Mouse (Mus musculus) kidney, adult 2 months (tissue): ENCODE results near the gene Dach1. TPM values are rescaled to one million over a fixed set of nuclear protein-coding genes. Genes with fewer than 3 reads are reported as not detected.

Experiments
- DNase-seq: peaks from one replicate; pipeline ENCODE4 v3.0.0; 2021
- H3K27ac ChIP-seq: fragments of 200-500 bp; 2 replicates; pipeline ENCODE4 v1.5.1; 2012; ENCODE audit warnings: low read depth, low read length, control low read depth, inconsistent platforms; ENCODE audit not compliant: insufficient read depth
- H3K27me3 ChIP-seq: fragments of 200-500 bp; replicated peaks from 2 replicates; pipeline ENCODE4 v1.6.1; 2012; ENCODE audit warnings: mild to moderate bottlenecking, moderate library complexity, low read length, inconsistent platforms; ENCODE audit not compliant: control insufficient read depth, insufficient read depth
- H3K36me3 ChIP-seq: fragments of 200-500 bp; 2 replicates; pipeline ENCODE4 v1.6.1; 2012; ENCODE audit warnings: mild to moderate bottlenecking, moderate library complexity, low read length, inconsistent platforms; ENCODE audit not compliant: control insufficient read depth, insufficient read depth
- H3K4me1 ChIP-seq: fragments of 200-500 bp; 2 replicates; pipeline ENCODE4 v1.6.1; 2011; ENCODE audit warnings: low read length; ENCODE audit not compliant: control insufficient read depth, insufficient read depth
- H3K4me3 ChIP-seq: fragments of 200-500 bp; 2 replicates; pipeline ENCODE4 v1.5.1; 2011; ENCODE audit warnings: mild to moderate bottlenecking, low read depth, low read length, control low read depth; ENCODE audit not compliant: insufficient read depth
- CTCF ChIP-seq: fragments of 200-500 bp; conservative IDR thresholded peaks from 2 replicates; pipeline ENCODE4 v1.5.1; 2011; ENCODE audit warnings: low read depth, mild to moderate bottlenecking, control low read depth, low read length, moderate library complexity, mixed read lengths; ENCODE audit not compliant: insufficient read depth, insufficient read length
- POLR2A ChIP-seq: fragments of 200-500 bp; IDR thresholded peaks from one replicate; pipeline ENCODE4 v1.6.1; 2011; ENCODE audit warnings: low read depth, low read length, control low read depth
- WGBS: fragments of 180-500 bp; shearing (Covaris S2); methylation state at CpG from one replicate; pipeline ENCODE4 v1.1.7; 2018; 5-methylcytosine and 5-hydroxymethylcytosine counted together
- polyA plus RNA-seq: library from polyadenylated mRNA; depleted of rRNA; stranded (reverse); fragments of >200 nt; gene quantifications from 2 replicates; pipeline ENCODE4 v1.2.3, GENCODE M21; 2012

The Dach1 gene
- polyA plus RNA-seq, 1 experiment = 4.1 TPM

DNA sequence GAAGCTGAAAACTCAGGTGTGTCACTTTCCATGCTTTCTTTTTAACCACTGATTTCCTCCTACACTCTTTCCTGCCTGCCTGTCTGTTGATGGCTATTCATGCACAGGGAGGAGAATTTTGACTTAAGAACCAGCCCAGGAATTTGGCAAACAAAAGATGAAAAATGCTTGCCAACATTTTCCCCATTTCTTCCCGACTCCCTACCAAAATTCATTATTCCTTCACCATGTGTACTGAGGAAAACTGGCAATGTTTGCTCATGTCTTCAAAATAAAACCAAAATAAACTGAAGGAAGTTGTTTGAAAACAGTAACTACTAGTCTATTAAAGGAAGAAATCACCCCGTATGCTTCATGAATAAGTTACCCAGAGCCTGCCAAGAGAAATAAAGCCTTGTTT lies 27.8 kb downstream of the Dach1 start:
- WGBS = 39% methylated on average over 2 of the region's 2 CpGs
- TF ChIP-seq POLR2A (no peak), CTCF (no peak)
- no peak for DNase-seq
- no peaks in the 10 kb centered on the region for H3K27me3 ChIP-seq
- H3K4me1 ChIP-seq = no peaks in the 10 kb centered on the region; the same call in 1 of the 2 replicates
- no peak overlapping the region for H3K4me3 ChIP-seq
- no peak overlapping the region for H3K27ac ChIP-seq
- H3K36me3 ChIP-seq = no peaks in the 10 kb centered on the region

DNA sequence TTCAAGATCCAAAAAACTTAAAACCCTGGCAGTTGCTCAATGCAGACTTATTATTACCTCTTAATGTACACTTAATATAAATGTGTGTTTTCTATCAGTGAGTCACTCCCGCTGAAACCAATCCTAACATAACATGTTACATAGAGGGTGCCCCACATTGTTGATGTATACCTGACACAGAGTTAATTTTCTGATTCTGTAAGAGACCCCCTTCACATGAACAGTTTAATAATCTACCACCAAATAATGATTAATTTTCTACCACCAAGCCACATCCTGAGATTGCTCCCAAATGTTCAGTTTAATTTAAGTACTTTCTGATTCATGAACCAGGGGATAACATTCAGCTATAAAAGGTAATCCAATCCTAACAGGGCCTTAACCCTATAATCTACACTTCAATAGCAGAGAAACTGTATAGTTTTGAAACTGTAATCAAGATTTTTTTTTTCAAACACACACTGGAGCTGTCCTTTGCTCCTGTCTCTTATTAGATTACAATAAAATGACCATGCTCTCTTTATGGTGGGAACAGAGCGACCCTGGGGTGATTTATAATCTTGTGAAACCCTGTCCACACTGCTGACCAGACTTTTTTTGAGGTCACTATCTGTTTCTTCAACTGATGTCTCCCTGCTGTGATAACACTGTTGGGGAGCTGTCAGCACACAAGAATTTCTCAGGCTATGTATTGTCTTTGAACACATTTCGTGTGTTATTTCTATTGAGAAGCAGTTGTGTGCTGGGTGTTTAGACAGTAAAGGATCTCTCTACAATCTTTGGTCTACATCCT lies 30.5 kb downstream of the Dach1 start:
- TF ChIP-seq POLR2A (no peak), CTCF (no peak)
- DNase-seq = no peak
- H3K36me3 ChIP-seq = no peaks in the 10 kb centered on the region
- WGBS = 73% methylated on average over 3 of the region's 3 CpGs
- no peak overlapping the region for H3K27ac ChIP-seq
- H3K27me3 ChIP-seq = no peaks in the 10 kb centered on the region
- no peak overlapping the region for H3K4me3 ChIP-seq
- no peaks in the 10 kb centered on the region; the same call in 1 of the 2 replicates for H3K4me1 ChIP-seq

DNA sequence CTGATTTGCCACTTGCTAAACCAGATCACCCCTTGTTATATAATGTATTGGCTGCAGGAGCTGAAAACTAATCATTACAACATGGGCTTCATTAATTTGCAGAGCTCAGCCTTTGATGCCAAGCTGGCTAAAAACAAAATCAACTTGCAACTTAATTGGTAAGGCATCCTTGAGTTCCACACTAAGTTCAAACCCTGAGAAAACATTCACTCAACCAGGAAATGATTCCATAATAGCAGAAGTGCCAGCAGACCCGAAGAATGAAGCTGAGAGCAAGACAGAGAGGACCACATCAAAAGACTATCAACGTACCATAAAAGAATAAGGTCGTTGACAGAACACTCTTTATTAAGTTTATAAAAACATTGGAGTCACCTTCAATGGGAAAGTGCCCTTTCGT lies 35.0 kb downstream of the Dach1 start:
- WGBS = 55% methylated on average over 4 of the region's 4 CpGs
- TF ChIP-seq POLR2A (no peak), CTCF (no peak)

DNA sequence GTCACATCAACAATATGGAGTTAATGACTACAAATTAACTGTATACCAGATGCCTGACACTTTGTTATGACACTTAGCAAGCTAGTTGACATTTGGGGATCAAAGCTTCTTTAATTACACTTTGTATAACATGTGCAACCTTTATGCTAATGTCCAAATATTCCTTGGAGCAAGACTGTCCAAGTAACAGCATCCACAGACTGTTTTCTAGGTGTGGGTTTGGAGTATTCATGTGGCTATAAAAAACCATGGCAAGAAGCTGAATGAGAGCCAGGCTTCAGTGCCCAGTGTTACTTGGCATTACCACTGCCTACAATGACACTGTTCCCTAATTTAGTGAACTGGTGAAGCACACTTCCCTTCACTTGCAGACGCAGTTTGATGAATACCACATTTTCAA lies 46.5 kb downstream of the Dach1 start:
- no peaks in the 10 kb centered on the region for H3K4me1 ChIP-seq
- TF ChIP-seq POLR2A = no peak
- no peak for TF ChIP-seq CTCF
- H3K36me3 ChIP-seq = no peaks in the 10 kb centered on the region
- H3K27ac ChIP-seq = no peak overlapping the region
- no peak for DNase-seq
- H3K27me3 ChIP-seq = no peaks in the 10 kb centered on the region
- H3K4me3 ChIP-seq = no peak overlapping the region
- WGBS = 73% methylated on average over 1 of the region's 1 CpGs

More for the DNA sequence above, 35.0 kb downstream of the Dach1 start:
- no peaks in the 10 kb centered on the region for H3K27me3 ChIP-seq
- no peak overlapping the region for H3K4me3 ChIP-seq
- no peaks in the 10 kb centered on the region for H3K36me3 ChIP-seq
- no peak for DNase-seq
- no peaks in the 10 kb centered on the region for H3K4me1 ChIP-seq
- H3K27ac ChIP-seq = no peak overlapping the region

DNA sequence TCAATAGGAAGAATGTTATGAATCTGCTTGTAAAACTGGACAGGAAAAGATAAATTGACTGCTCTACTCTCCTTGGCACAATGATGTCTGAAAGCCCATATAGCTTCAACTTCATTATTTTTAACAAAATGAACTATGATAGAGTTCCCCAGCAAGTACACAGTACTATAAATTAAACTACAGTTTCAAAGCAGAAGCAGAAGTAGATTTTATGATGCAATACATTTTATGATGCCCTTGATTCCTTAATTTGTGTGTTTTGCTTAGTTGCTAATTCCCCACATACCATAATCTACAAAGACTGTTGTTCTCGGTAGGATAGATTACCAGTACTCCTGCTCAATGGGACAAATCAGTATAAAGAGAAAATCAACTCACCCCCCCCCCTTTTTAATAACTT lies 52.9 kb downstream of the Dach1 start:
- no peak for TF ChIP-seq CTCF
- TF ChIP-seq POLR2A = no peak
- no peaks in the 10 kb centered on the region for H3K36me3 ChIP-seq
- no peak overlapping the region for H3K27ac ChIP-seq
- no peaks in the 10 kb centered on the region for H3K27me3 ChIP-seq
- no peaks in the 10 kb centered on the region for H3K4me1 ChIP-seq
- 57% methylated on average over 1 of the region's 1 CpGs for whole genome bisulfite sequencing
- no peak overlapping the region for H3K4me3 ChIP-seq
- no peak for DNase-seq

DNA sequence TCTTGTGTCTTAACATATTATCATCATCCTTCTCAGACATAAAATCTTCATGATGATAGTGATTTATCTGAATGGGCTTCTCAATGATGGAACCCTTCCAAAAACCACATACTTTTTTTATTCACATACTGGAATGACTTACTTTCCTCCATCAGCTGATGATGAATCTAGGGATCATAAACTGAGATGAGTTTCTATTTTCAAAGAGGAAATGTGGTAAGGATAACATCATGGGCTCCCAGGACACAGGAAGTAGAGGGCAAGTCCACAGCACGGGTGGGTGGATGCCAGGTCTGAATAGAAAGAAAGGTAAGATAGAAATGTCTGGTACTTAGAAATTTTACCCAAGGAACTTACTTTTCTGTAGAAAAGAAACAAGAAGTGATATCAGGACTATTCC lies 56.5 kb downstream of the Dach1 start:
- Histone ChIP-seq H3K4me1 (no peaks in the 10 kb centered on the region), H3K27me3 (no peaks in the 10 kb centered on the region), H3K36me3 (no peaks in the 10 kb centered on the region), H3K4me3 (no peak overlapping the region), H3K27ac (no peak overlapping the region)
- no peak for DNase-seq
- WGBS = 48% methylated on average over 1 of the region's 1 CpGs
- TF ChIP-seq CTCF (no peak), POLR2A (no peak)

DNA sequence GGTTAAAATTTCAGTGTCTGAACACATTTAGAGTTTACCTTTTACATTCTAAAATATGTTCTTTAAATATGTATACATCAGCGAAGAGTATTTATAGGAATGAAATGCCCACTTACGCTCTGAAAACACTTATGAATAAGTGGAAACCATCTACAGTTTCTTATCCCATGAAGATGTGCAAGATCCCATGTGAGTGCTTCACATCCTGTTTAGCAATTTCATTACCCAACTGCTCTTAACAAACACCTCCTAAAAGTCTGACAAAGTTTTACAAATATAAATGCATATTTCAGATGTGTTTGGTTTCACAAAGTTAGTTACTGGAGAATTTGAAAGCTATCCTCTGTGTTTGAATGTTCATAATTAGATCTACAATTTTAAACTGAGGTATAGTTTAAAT lies 59.6 kb downstream of the Dach1 start:
- no peak overlapping the region for H3K4me3 ChIP-seq
- no peak overlapping the region for H3K27ac ChIP-seq
- H3K4me1 ChIP-seq = no peaks in the 10 kb centered on the region
- WGBS = 92% methylated on average over 2 of the region's 2 CpGs
- no peaks in the 10 kb centered on the region for H3K27me3 ChIP-seq
- no peak for DNase-seq
- no peak for TF ChIP-seq CTCF
- no peak for TF ChIP-seq POLR2A
- no peaks in the 10 kb centered on the region for H3K36me3 ChIP-seq

DNA sequence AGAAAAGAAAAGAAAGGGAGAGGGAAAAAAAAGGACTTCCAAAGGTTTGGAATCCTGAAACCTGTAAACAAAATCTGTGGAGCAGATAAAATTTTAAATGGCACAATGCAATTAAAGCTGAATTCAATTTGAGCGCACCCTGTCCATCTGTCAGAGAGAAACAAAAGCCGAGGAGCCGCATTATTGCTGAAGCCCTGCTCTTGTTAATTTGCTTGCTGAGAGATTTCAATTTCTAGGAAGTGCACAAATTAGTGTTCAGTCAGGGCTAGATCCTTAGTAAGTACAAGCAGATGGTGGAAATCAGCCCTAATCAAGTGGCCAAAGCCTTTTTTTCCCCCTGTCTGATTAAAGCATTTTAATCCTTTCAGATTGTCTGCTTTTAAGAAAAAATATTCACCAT lies 60.8 kb downstream of the Dach1 start:
- H3K27me3 ChIP-seq = no peaks in the 10 kb centered on the region
- WGBS = 87% methylated on average over 3 of the region's 3 CpGs
- no peak overlapping the region for H3K4me3 ChIP-seq
- no peak for TF ChIP-seq POLR2A
- no peak for TF ChIP-seq CTCF
- H3K27ac ChIP-seq = no peak overlapping the region
- no peaks in the 10 kb centered on the region for H3K4me1 ChIP-seq
- H3K36me3 ChIP-seq = no peaks in the 10 kb centered on the region
- no peak for DNase-seq
